Mouse (Mus musculus): Measurements from ENCODE around the gene Arhgap44. TPM values are rescaled to one million over a fixed set of nuclear protein-coding genes. Genes with fewer than 3 reads are reported as not detected.

The Arhgap44 gene
- polyA plus RNA-seq, 1 experiment from 2014 or later, result 10.3 TPM

- Histone ChIP-seq H3K27me3 (no peaks in the 10 kb centered on the region), H3K4me1 (replicated peaks) (no peaks in the 10 kb centered on the region), H3K4me2 (no peak overlapping the region), H3K9me3 (no peaks in the 10 kb centered on the region), H3K36me3 (peaks cover 11% of the 10 kb centered on the region; the same call in 1 of the 2 replicates), H3K9ac (no peak overlapping the region), H3K4me3 (no peak overlapping the region), H3K27ac (replicated peaks) (no peak overlapping the region)
- WGBS, result 90% methylated on average over 1 of the region's 1 CpGs
- no peak for ATAC-seq (ENCODE audit: low read depth)
These were observed 132.6 kb downstream of the Arhgap44 start for GRCm38 (mm10) chr11:65030201-65030600.

GRCm38 (mm10) chr11:65028049-65028448, 134.7 kb downstream of the Arhgap44 start:
- Histone ChIP-seq H3K27me3 (no peaks in the 10 kb centered on the region), H3K27ac (replicated peaks) (no peak overlapping the region), H3K4me1 (replicated peaks) (no peaks in the 10 kb centered on the region), H3K4me2 (no peak overlapping the region), H3K36me3 (peaks cover 10% of the 10 kb centered on the region), H3K9me3 (no peaks in the 10 kb centered on the region), H3K4me3 (no peak overlapping the region), H3K9ac (no peak overlapping the region)
- 75% methylated on average over 5 of the region's 5 CpGs for WGBS
- no peak for ATAC-seq (ENCODE audit: low read depth)

GRCm38 (mm10) chr11:65022771-65023170, 140.0 kb downstream of the Arhgap44 start:
- WGBS, result 93% methylated on average over 11 of the region's 11 CpGs
- no peak for ATAC-seq (ENCODE audit: low read depth)
- Histone ChIP-seq H3K27ac (replicated peaks) (no peak overlapping the region), H3K4me3 (no peak overlapping the region), H3K4me1 (replicated peaks) (no peaks in the 10 kb centered on the region), H3K9me3 (no peaks in the 10 kb centered on the region), H3K27me3 (no peaks in the 10 kb centered on the region), H3K36me3 (peaks cover 21% of the 10 kb centered on the region), H3K4me2 (no peak overlapping the region), H3K9ac (no peak overlapping the region)

- 89% methylated on average over 4 of the region's 4 CpGs for WGBS
- no peak overlapping the region for H3K4me2 ChIP-seq
- H3K27me3 ChIP-seq, result no peaks in the 10 kb centered on the region
- no peak for ATAC-seq (ENCODE audit: low read depth)
- no peak overlapping the region for H3K4me3 ChIP-seq
- no peaks in the 10 kb centered on the region for H3K9me3 ChIP-seq
- no peaks in the 10 kb centered on the region for H3K4me1 ChIP-seq (replicated peaks)
- peaks cover 34% of the 10 kb centered on the region for H3K36me3 ChIP-seq
- no peak overlapping the region for H3K27ac ChIP-seq (replicated peaks)
- H3K9ac ChIP-seq, result no peak overlapping the region
These were observed 142.0 kb downstream of the Arhgap44 start for GRCm38 (mm10) chr11:65020744-65021143.

- Histone ChIP-seq H3K9ac (no peak overlapping the region), H3K9me3 (no peaks in the 10 kb centered on the region), H3K27ac (replicated peaks) (no peak overlapping the region), H3K4me2 (no peak overlapping the region), H3K27me3 (no peaks in the 10 kb centered on the region), H3K4me3 (no peak overlapping the region), H3K36me3 (peaks cover 21% of the 10 kb centered on the region; the same call in 1 of the 2 replicates), H3K4me1 (replicated peaks) (no peaks in the 10 kb centered on the region)
- no peak for ATAC-seq (ENCODE audit: low read depth)
- WGBS, result 83% methylated on average over 1 of the region's 1 CpGs
These were observed 146.0 kb downstream of the Arhgap44 start for GRCm38 (mm10) chr11:65016754-65017153.

- H3K4me2 ChIP-seq, result no peak overlapping the region
These were observed 148.9 kb downstream of the Arhgap44 start for GRCm38 (mm10) chr11:65013906-65014305.

GRCm38 (mm10) chr11:65006047-65006446, 156.7 kb downstream of the Arhgap44 start:
- Histone ChIP-seq H3K27ac (replicated peaks) (no peak overlapping the region), H3K36me3 (peaks cover 48% of the 10 kb centered on the region), H3K9me3 (no peaks in the 10 kb centered on the region), H3K4me1 (replicated peaks) (no peaks in the 10 kb centered on the region), H3K9ac (no peak overlapping the region), H3K4me2 (no peak overlapping the region), H3K4me3 (no peak overlapping the region), H3K27me3 (no peaks in the 10 kb centered on the region)
- ATAC-seq (ENCODE audit: low read depth), result no peak
- 96% methylated on average over 4 of the region's 4 CpGs for WGBS

More at GRCm38 (mm10) chr11:65013906-65014305, 148.9 kb downstream of the Arhgap44 start:
- H3K27me3 ChIP-seq, result no peaks in the 10 kb centered on the region
- ATAC-seq (ENCODE audit: low read depth), result no peak
- no peaks in the 10 kb centered on the region for H3K4me1 ChIP-seq (replicated peaks)
- no peak overlapping the region for H3K9ac ChIP-seq
- no peak overlapping the region for H3K27ac ChIP-seq (replicated peaks)
- H3K4me3 ChIP-seq, result no peak overlapping the region
- H3K36me3 ChIP-seq, result peaks cover 20% of the 10 kb centered on the region; the same call in 1 of the 2 replicates
- no peaks in the 10 kb centered on the region for H3K9me3 ChIP-seq
- 84% methylated on average over 6 of the region's 6 CpGs for WGBS

GRCm38 (mm10) chr11:65004836-65005235, 157.9 kb downstream of the Arhgap44 start:
- H3K4me1 ChIP-seq (replicated peaks), result no peaks in the 10 kb centered on the region
- ATAC-seq (ENCODE audit: low read depth), result no peak
- no peak overlapping the region for H3K9ac ChIP-seq
- H3K27me3 ChIP-seq, result no peaks in the 10 kb centered on the region
- no peak overlapping the region for H3K4me2 ChIP-seq
- peaks cover 60% of the 10 kb centered on the region for H3K36me3 ChIP-seq
- 83% methylated on average over 3 of the region's 3 CpGs for WGBS
- no peaks in the 10 kb centered on the region for H3K9me3 ChIP-seq
- no peak overlapping the region for H3K4me3 ChIP-seq
- H3K27ac ChIP-seq (replicated peaks), result no peak overlapping the region

GRCm38 (mm10) chr11:65003611-65004010, 159.2 kb downstream of the Arhgap44 start:
- Histone ChIP-seq H3K9ac (no peak overlapping the region), H3K4me3 (no peak overlapping the region), H3K4me2 (no peak overlapping the region), H3K27ac (replicated peaks) (no peak overlapping the region), H3K9me3 (no peaks in the 10 kb centered on the region), H3K36me3 (peaks cover 73% of the 10 kb centered on the region), H3K4me1 (replicated peaks) (no peaks in the 10 kb centered on the region), H3K27me3 (no peaks in the 10 kb centered on the region)
- WGBS, result 90% methylated on average over 5 of the region's 5 CpGs
- ATAC-seq (ENCODE audit: low read depth), result no peak

GRCm38 (mm10) chr11:65001729-65002128, 161.0 kb downstream of the Arhgap44 start:
- H3K4me1 ChIP-seq (replicated peaks), result no peaks in the 10 kb centered on the region
- no peak overlapping the region for H3K4me2 ChIP-seq
- H3K4me3 ChIP-seq, result no peak overlapping the region
- H3K9ac ChIP-seq, result no peak overlapping the region
- ATAC-seq (ENCODE audit: low read depth), result no peak
- no peak overlapping the region for H3K27ac ChIP-seq (replicated peaks)
- peaks cover 91% of the 10 kb centered on the region for H3K36me3 ChIP-seq
- 94% methylated on average over 14 of the region's 14 CpGs for WGBS
- H3K27me3 ChIP-seq, result no peaks in the 10 kb centered on the region
- no peaks in the 10 kb centered on the region for H3K9me3 ChIP-seq

- Histone ChIP-seq H3K27me3 (no peaks in the 10 kb centered on the region), H3K36me3 (peaks cover 92% of the 10 kb centered on the region), H3K27ac (replicated peaks) (no peak overlapping the region), H3K4me3 (no peak overlapping the region), H3K4me1 (replicated peaks) (no peaks in the 10 kb centered on the region), H3K4me2 (no peak overlapping the region), H3K9ac (no peak overlapping the region), H3K9me3 (no peaks in the 10 kb centered on the region)
- no peak for ATAC-seq (ENCODE audit: low read depth)
- WGBS, result 87% methylated on average over 5 of the region's 5 CpGs
These were observed 163.1 kb downstream of the Arhgap44 start for GRCm38 (mm10) chr11:64999685-65000084.

GRCm38 (mm10) chr11:64998439-64998838, 164.3 kb downstream of the Arhgap44 start:
- Histone ChIP-seq H3K27ac (replicated peaks) (no peak overlapping the region), H3K9ac (no peak overlapping the region), H3K4me1 (replicated peaks) (no peaks in the 10 kb centered on the region), H3K9me3 (no peaks in the 10 kb centered on the region), H3K4me2 (no peak overlapping the region), H3K27me3 (no peaks in the 10 kb centered on the region), H3K36me3 (peaks cover 92% of the 10 kb centered on the region), H3K4me3 (no peak overlapping the region)
- WGBS, result 88% methylated on average over 3 of the region's 3 CpGs
- no peak for ATAC-seq (ENCODE audit: low read depth)

- no peaks in the 10 kb centered on the region for H3K27me3 ChIP-seq
- no peak overlapping the region for H3K4me3 ChIP-seq
- no peaks in the 10 kb centered on the region for H3K9me3 ChIP-seq
- H3K27ac ChIP-seq (replicated peaks), result no peak overlapping the region
- H3K36me3 ChIP-seq, result peaks cover 92% of the 10 kb centered on the region
- ATAC-seq (ENCODE audit: low read depth), result no peak
- H3K4me1 ChIP-seq (replicated peaks), result no peaks in the 10 kb centered on the region
- WGBS, result 98% methylated on average over 2 of the region's 2 CpGs
- no peak overlapping the region for H3K9ac ChIP-seq
- H3K4me2 ChIP-seq, result no peak overlapping the region
These were observed 174.2 kb downstream of the Arhgap44 start for GRCm38 (mm10) chr11:64988556-64988955.

All from neural tube, embryonic 13.5 days (tissue).